Mouse (Mus musculus) lung, adult 10 weeks (tissue): ENCODE data around the gene Rab23. TPM values are rescaled to one million over a fixed set of nuclear protein-coding genes. Genes with fewer than 3 reads are reported as not detected.

Experiments
- polyA plus RNA-seq: library from polyadenylated mRNA; stranded (reverse); fragments of 350-450 nt; fragmentation: Illumina TruSeq; extraction: RNeasy Lipid Tissue Mini Kit (QIAGEN cat#74804); gene quantifications from one replicate; pipeline ENCODE4 v1.2.3, GENCODE M21; 2014; ENCODE audit warnings: low read depth, low replicate concordance; ENCODE audit not compliant: insufficient read depth

The Rab23 gene
- 6.0 TPM for polyA plus RNA-seq

GRCm38 (mm10) chr1:33719733-33720225 is at the start of gene Rab23:
Gene Rab23 (plus strand): TSS chr1:33719887.

DNA sequence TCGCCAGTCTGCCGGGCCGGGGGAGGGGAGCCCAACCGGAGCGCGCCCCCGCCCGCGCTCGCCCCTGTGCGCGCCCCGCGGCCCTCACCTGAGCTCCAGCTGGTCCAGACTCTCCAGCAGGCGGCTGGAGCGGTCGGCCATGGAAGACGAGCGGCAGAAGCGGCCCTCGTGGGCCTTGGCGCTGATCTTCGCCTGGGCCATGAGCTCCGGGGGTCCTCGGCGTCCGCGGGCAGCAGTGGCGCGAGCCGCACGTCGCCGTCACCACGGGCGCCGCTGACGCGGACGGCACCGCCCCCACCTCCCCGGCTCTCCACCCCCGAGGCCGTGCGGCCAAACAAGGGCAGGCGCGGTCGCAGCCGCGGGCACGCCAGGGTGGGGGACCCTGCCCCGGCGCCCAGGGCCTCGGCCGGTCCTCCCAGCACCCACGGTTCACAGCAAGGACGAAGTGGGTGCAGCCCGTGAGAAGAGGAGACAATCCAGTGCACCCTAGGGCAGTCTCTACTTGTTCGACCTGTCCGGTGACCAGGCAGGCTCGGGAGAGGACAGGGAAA is 37.9 kb downstream of the Rab23 start, which contains the start of gene Bag2:
Gene Bag2, minus strand, starts transcription at position 305 of the 551 bp plus-strand sequence.

Other genes starting within 250 kb of the Rab23 start
- gene Prim2, start 50.1 kb upstream of the Rab23 start, polyA plus RNA-seq: 4.5 TPM
- gene Bag2, start 37.9 kb downstream of the Rab23 start, polyA plus RNA-seq: 7.6 TPM
- 7.5 TPM for gene Zfp451, start 94.7 kb downstream of the Rab23 start, polyA plus RNA-seq
- 0.77 TPM for gene Bend6, start 187.9 kb downstream of the Rab23 start, polyA plus RNA-seq
- gene Dst, start 188.3 kb downstream of the Rab23 start, polyA plus RNA-seq: 16.7 TPM